Mouse (Mus musculus): ENCODE data around the gene Krtap8-1. TPM values are rescaled to one million over a fixed set of nuclear protein-coding genes. Genes with fewer than 3 reads are reported as not detected.

Krtap8-1 gene
- total RNA-seq (2023), result not detected

DNA sequence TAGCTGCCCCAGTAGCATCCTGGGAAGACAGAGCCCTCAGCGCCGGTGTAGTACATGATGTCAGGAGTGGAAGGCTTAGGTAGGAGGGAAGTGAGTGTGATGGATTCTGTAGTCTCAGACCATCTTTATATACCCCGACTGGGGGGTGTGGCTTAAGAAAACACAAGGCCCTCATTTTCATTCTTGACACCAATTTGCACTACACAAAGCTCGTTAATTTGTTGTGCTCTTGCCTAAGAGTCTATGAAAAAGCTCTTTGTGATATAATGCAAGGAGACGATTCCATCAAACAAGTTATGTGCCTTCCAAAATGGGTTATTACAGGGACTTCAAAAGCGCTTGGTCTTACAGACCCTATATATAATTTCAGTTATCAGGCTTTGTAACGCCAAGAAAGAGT lies at the start of gene Krtap8-1:
TSS of gene Krtap8-1 (minus strand) at position 101 of the 400 bp plus-strand sequence.

DNA sequence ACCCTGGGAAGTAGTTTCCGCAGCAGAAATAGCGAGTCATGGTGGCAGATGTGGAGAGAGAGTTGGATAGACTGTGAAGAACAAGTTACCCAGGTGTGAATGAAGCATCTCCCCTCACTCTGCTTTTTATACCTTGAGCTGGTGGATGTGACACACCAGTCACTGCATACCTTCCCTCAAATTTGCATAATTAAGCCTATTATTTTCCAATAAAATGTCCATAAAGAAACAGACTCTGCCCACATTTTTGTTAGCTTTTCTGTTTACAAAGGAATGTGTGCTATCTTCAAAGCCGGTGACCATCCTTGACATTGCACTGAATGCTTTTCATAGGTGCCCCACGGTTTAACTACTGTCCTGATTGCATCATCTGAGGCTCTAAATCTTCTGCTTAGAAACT lies 20.5 kb upstream of the Krtap8-1 start, which contains the start of gene Krtap7-1:
TSS of gene Krtap7-1 (minus strand) at position 101 of the 400 bp plus-strand sequence.

Other genes starting within 250 kb of the Krtap8-1 start
- not detected for gene Krtap21-1, start 84.1 kb downstream of the Krtap8-1 start, total RNA-seq (2023)
- not detected for gene Krtap6-2, start 67.8 kb downstream of the Krtap8-1 start, total RNA-seq (2023)
- not detected for gene Krtap7-1, start 20.4 kb upstream of the Krtap8-1 start, total RNA-seq (2023)
- not detected for gene Krtap11-1, start 83.2 kb upstream of the Krtap8-1 start, total RNA-seq (2023)

Measured in CD4-positive naive resting alpha-beta T cell, adult 76 days (primary cell).